Mouse (Mus musculus) ES-Bruce4 (cell line): ENCODE measurements around the gene Gpr83.

Source experiments
- CTCF ChIP-seq: IDR thresholded peaks from one replicate; pipeline ENCODE4 v1.8.1; 2011; ENCODE audit warnings: low read depth, low read length
- POLR2A ChIP-seq: IDR thresholded peaks from one replicate; pipeline ENCODE4 v1.8.1; 2011; ENCODE audit warnings: low read length; ENCODE audit not compliant: insufficient read depth

GRCm38 (mm10) chr9:14866957-14867356, 6.9 kb downstream of the Gpr83 start:
- TF ChIP-seq POLR2A (no peak), CTCF (peak; percentile 25)
